Mouse (Mus musculus) adipose tissue, adult 10 weeks (tissue): ENCODE data around the gene Gja5. TPM values are rescaled to one million over a fixed set of nuclear protein-coding genes. Genes with fewer than 3 reads are reported as not detected.

Experiments used
- polyA plus RNA-seq: library from polyadenylated mRNA; stranded (reverse); fragments of 350-450 nt; fragmentation: Illumina TruSeq; extraction: RNeasy Lipid Tissue Mini Kit (QIAGEN cat#74804); gene quantifications from one replicate; pipeline ENCODE4 v1.2.3, GENCODE M21; 2014; ENCODE audit warnings: low read depth, low replicate concordance

Gja5 gene
- 5.4 TPM for polyA plus RNA-seq

DNA sequence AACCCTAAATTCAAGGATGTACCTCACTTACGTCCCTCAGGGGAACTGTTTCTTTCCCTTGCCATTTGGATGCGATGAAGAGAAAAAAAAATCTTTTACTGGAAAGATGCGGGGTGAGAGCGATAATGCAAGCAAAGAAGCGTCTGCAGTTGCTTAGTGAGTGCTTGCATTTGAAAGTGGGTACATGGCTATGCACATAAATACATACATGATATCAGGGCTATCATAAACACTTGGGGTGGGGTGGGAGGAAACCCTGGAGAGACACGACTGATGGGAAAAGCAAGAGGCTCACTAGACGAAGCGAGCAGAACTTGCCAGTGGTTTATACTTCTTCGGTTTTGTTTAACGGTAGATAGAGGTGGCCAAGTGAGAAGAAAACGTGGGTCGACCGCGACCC lies at the start of gene Gja5:
Gja5 (plus strand) TSS at position 301 of the 400 bp plus-strand sequence.

DNA sequence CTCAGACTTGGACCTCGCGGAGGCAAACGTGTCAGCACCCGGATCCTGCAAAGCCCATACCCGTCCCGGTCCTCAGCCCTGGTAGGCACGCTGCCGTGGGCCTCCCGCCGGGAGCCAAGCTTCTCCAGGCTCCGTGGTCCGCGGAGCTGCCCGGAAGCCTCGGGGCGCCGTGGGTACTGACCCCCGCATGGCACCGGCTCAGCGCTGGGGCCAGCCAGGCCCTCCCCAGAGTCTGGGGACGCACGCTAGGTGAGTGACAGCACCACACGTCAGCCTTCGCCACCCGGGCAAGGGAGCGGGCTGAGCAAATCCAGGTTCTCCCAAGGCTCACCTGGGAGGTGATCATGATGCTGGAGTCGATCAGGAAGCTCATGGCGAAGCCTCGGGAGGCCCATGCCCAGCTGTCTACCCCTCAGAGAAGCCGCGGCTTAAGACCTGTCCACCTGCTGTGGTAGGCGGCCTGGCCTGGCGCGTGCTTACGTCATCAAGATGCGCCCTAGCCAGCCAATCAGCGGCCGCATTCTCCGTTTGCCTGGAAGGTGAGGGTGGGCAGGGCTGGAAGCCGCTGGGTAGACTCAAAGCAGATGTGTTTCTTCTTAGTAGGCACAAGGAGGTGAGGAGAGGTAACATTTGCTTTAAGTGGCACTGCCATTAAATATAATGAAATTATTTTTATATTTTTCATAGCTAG lies 503 bp downstream of the Gja5 start, which contains the start of gene Gpr89:
Gpr89 (minus strand) TSS at position 496 of the 691 bp plus-strand sequence.

DNA sequence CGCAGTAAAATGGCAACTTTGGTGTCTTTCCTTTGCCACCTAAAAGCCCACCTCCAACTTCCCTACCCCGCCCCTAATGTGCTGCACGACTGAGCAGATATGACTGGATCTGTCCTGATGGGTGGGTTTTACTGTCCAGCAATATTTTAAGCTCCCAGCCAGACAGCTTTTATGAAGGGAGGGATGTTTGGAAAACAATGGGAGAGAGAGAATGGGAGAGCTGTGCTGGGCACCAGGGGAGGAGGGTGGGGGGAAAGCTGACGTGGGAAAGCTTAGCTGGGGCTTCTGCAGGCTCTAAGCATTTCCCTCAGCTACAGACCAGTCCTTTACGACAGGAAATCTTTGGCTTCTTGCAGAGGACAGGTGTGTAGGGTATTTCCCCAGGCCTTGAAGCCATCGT lies 21.4 kb downstream of the Gja5 start, which contains the start of gene Gja8:
Gja8 (minus strand) TSS at position 101 of the 400 bp plus-strand sequence.

Other genes with a start within 250 kb of the Gja5 start
- 1.5 TPM for gene Ankrd35, start 234.6 kb upstream of the Gja5 start, polyA plus RNA-seq
- gene Pias3, start 208.3 kb upstream of the Gja5 start, polyA plus RNA-seq = 23.5 TPM
- 0.42 TPM for gene Nudt17, start 196.1 kb upstream of the Gja5 start, polyA plus RNA-seq
- gene Polr3c, start 177.1 kb upstream of the Gja5 start, polyA plus RNA-seq = 21.0 TPM
- 40.9 TPM for gene Rnf115, start 177.0 kb upstream of the Gja5 start, polyA plus RNA-seq
- gene Pdzk1, start 75.4 kb upstream of the Gja5 start, polyA plus RNA-seq = 240 TPM
- gene Cd160, start 75.3 kb upstream of the Gja5 start, polyA plus RNA-seq = 1.2 TPM
- gene Gpr89, start 653 bp downstream of the Gja5 start, polyA plus RNA-seq = 24.8 TPM
- gene Gja8, start 21.3 kb downstream of the Gja5 start, polyA plus RNA-seq = not detected